Mouse (Mus musculus) neutrophil, adult 5-6 weeks (primary cell): ENCODE data around the gene Tbata. TPM values are rescaled to one million over a fixed set of nuclear protein-coding genes. Genes with fewer than 3 reads are reported as not detected.

Experiments
- total RNA-seq: library from RNA; stranded (forward); fragments of 200-1000 nt; gene quantifications from 2 replicates; pipeline ENCODE4 v1.2.3, GENCODE M21; 2017

Gene Tbata
- total RNA-seq, 1 experiment from 2014 or later = not detected

Other genes starting within 250 kb of the Tbata start
- gene Pcbd1, start 82.6 kb upstream of the Tbata start, total RNA-seq = not detected in 2 replicates
- 84.0 and 91.7 TPM in 2 replicates for gene Sgpl1, start 24.3 kb upstream of the Tbata start, total RNA-seq
- 0.61 and 0.93 TPM in 2 replicates for gene Adamts14, start 101.5 kb downstream of the Tbata start, total RNA-seq
- 5.1 and 5.5 TPM in 2 replicates for gene Prf1, start 125.9 kb downstream of the Tbata start, total RNA-seq
- not detected in 2 replicates for gene Pald1, start 211.6 kb downstream of the Tbata start, total RNA-seq
- gene Nodal, start 246.0 kb downstream of the Tbata start, total RNA-seq = not detected in 2 replicates